Mouse (Mus musculus) layer of hippocampus, adult 9-11 months (tissue): ENCODE data around the gene Pkp1.

ENCODE experiments used
- DNase-seq: peaks from one replicate; pipeline ENCODE4 v3.0.0; 2022

The Pkp1 gene

DNA sequence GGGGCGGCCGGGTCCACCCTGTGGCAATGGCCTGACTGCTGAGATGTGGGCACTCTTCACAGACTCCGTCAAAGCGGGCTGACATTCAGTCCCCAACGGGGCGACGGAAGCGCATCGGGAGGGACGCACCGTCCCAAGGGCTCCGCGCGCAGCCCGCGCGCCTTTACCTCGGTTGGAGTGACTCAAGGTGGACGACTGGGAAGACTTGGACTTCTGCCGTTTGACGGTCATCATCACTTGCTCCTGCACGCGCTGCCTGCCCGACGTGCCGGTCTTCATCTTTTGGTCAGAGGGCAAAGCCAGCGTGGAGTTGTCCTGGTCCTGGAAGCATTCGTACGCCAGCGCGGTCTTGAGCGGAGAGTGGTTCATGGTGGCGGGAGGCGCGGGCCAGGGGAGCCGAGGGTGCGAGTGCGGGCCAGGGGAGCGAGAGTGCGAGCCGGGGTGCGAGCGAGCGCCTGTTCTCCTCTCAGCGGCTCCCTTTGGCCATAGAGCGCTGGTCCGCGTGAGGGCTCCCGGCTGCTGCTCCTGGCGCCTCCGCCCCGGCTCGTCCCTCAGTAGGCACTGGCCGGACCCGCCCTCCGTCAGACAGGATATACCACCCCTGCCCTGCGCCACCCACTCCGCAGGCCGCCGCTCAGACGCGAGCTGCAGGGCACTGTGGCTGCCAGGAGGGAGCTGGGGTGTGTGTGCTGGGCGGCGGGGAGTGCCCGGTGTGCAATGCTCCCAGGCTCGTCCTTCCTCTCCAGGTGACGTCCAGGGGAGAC, at the start of gene Pkp1:
Gene Pkp1 (minus strand): TSS at position 564 of the 764 bp plus-strand sequence.
- no peak for DNase-seq

GRCm38 (mm10) chr1:135967739-135968138, 48.7 kb upstream of the Pkp1 start:
- no peak for DNase-seq

GRCm38 (mm10) chr1:135964561-135964960, 45.6 kb upstream of the Pkp1 start:
- DNase-seq, result peak; percentile 33

GRCm38 (mm10) chr1:135963177-135963576, 44.2 kb upstream of the Pkp1 start:
- DNase-seq, result no peak

DNA sequence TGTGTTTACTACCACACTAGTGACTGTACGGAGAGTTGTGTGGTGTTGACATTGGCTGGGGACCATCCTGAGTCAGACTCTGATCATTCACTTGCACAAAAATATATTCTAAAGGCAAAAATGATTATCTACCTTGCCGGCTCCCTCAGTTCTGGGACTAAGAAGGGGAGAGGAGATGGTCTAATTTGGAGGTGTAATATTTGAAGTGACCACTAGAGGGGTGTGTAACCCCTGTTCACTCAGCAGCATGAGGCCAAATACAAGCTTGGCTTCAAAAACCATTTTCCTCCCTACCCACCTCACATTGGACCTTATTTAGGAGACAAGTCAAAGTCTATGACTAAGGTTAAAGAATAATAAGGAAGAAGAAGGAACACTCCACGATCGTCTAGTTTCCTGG, 39.5 kb upstream of the Pkp1 start:
- DNase-seq, result peak; percentile 20

- DNase-seq, result no peak
Measured at GRCm38 (mm10) chr1:135948871-135949270, 29.9 kb upstream of the Pkp1 start.

DNA sequence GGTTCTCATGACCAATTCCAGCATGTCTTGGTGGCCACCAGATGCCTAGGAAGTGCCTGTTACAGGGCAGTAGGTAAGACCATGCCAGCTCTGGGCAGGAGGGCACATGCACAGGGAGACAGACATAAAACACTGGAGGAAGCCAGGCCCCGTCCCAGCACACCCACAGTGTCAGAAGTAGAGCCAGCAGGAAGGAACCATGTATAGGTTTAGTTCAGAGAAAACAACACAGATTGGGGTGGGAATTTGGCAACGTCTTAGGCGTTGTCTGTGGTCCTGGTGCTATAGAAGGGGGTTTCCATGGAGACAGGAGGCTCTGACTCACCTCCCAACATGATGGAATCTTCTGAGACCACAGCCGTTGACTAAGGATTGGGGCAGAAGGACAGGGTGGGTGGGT, 27.2 kb upstream of the Pkp1 start:
- peak; percentile 42 for DNase-seq

- DNase-seq, result no peak
Measured at GRCm38 (mm10) chr1:135945711-135946110, 26.7 kb upstream of the Pkp1 start.

- peak; percentile 90 for DNase-seq
Measured at GRCm38 (mm10) chr1:135944526-135945259, 25.7 kb upstream of the Pkp1 start.

DNA sequence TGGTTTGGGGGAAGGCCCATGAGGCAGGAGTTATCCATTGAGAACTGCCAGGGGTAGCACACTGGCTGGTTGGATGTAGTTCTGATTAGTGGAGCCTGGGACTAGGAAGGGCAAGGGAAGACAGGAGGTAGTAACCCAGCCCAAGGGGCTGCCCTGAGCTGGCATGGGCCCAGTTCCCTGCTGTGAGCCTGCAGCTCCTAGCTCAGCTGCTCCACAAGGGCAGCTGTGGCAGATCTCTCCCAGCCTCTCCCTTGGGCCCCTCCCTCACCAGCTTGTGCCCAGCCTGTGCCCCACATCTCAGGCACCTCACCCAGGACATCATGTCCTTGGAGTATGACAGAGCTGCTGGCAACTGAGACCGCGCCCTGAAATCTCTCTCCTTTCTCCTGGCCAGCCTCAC, 24.7 kb upstream of the Pkp1 start:
- no peak for DNase-seq

GRCm38 (mm10) chr1:135942116-135942515, 23.1 kb upstream of the Pkp1 start:
- no peak for DNase-seq

DNA sequence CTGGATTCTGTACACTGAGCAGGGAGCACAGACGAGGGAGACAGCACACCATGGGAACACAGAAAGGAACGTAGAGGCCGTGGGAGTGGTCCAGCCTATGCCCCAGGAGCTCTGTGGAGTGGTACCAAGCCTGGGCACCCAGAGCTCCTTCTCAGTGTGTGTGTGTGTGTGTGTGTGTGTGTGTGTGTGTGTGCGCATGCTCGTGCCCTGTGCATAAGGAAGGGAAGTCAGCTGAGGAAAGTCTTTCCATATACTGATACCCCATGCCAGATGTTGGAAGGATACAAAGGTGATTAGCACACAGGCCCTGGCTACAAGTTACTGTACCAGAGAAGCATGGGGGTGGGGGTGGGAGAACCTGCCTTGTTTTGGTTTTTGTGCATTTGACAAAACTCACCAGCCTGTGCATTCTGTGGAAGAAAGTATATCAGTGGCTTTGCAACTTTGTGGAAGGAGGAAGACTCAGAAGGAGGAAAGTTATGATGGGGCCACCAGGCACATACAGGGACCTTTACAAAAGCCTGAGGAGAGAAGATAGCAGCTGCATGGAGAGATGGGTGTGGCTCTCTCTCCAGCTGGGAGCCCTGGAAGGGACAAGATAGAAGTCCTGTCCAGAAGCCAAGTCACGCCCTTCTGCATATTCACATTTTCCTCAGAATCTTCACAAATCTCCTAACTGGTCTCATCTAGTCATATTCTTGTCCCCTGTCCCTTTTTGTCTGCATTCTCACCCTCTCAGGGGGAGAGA, 22.4 kb upstream of the Pkp1 start:
- DNase-seq, result no peak

DNA sequence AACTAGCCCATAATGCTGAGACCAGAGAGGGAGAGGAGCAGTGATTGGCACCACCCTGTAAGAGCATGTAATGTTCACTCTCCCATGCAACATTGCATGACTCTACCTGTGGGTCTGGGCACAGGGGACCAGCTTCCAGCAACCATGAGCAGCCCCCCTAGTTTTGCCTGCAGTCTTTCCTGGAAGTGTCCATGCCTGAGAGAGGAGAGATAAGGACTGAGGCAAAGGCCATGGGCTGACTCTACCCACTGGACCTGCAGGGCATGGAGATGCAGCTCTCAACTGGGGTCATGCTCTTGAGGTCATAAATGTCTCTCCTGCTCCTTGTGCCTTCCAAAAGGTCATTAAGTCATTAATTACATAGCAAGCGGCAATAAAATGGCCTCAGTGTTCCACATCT, 17.1 kb upstream of the Pkp1 start:
- no peak for DNase-seq

GRCm38 (mm10) chr1:135933704-135934293, 14.8 kb upstream of the Pkp1 start:
- no peak for DNase-seq

- DNase-seq, result peak; percentile 48
Measured at GRCm38 (mm10) chr1:135929876-135930275, 10.9 kb upstream of the Pkp1 start.

- DNase-seq, result no peak
Measured at GRCm38 (mm10) chr1:135925848-135926247, 6.8 kb upstream of the Pkp1 start.

DNA sequence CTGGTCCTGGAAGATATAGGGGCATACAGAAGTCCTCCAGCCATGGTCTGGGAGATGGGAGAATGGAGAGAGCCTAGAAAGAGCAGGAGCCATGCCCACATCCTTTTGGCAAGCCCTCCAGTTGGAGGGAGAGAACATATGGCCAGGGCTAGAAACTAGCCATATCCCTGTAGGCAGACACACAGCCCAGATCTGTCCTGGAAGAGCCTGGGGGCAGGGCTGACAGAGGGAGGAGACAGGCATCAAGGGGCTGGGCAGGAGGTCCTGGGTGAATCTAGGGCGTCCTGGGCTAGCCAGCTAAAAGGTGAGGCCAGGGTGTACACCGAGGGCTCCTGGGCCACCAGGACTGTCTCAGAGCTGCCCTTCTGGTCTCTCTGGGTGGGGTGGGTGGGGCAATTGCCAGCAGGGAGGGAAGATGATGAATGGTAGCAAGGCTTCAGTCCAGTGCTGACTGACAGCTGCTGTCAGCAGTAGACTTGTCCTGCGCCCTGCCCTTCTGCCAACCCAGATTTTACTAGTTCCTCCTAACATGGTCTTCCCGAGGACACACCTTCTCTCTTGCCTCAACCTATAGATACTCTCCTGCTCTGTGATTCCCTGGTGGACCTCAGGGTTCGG, 5.5 kb upstream of the Pkp1 start:
- no peak for DNase-seq

DNA sequence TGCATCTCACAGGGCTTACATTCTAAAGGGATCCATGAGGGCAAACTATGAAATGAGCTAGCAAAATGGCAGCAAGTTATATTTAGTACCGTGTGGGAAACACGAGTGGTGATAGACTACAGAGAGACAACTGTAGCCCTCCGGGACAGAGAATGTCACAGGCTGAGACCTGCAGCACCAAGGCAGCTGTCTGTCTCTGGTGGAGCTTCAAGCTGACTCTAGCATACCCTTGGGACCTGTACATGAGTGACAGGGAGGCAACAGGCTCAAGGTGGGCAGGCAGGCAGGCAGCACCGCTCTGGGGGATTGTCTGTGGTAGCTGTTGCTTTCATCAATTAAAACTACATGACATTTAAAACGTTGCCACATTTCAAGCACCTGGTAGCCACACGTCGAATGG, 4.2 kb upstream of the Pkp1 start:
- no peak for DNase-seq

GRCm38 (mm10) chr1:135917206-135917605, 1.8 kb downstream of the Pkp1 start:
- no peak for DNase-seq

DNA sequence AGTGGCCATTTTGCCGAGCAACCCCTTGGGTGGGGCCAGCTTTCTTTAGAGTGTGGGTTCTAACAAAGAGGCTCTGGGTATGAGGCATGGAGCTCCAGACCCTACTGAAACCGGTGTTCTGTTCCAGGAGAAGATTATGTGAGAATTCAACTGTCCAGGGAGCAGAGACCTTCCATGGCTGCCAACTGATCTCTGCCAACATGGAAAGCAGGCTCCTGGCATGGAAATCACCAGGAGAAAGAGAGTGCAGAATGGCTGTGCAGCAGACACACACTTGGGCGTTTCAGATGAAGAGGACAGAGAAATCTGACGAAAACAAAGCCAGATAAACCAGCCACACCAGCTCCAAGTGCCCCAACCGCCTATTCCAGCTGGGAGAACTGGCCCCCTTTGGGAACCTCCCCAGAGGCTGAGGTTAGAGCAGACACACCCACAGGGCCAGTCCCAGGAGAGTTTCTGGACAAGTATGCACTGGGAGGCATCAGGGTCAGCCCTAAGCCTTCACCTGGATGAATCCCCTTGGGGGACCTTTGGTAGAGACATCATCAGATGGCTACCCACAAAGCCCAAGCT, 2.4 kb downstream of the Pkp1 start:
- no peak for DNase-seq

DNA sequence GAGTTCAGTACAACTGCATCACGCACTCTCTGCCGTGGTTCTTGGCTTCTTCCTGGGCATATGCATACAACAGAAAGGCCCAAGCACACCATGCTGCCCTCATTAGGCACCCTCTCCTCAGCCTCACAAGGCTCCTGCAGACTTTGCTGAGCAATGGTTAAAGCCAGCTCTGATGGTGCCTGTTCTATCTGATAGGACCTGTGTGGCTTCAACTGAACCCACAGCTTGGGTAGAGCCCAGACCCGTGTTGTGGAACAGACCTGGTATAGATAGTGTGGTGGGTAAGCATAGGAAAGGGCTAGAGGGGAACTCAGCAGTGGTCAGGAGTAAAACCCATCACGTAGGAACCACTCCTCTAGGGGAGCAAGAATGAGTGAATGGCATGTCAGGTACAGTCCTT, 5.3 kb downstream of the Pkp1 start:
- no peak for DNase-seq

DNA sequence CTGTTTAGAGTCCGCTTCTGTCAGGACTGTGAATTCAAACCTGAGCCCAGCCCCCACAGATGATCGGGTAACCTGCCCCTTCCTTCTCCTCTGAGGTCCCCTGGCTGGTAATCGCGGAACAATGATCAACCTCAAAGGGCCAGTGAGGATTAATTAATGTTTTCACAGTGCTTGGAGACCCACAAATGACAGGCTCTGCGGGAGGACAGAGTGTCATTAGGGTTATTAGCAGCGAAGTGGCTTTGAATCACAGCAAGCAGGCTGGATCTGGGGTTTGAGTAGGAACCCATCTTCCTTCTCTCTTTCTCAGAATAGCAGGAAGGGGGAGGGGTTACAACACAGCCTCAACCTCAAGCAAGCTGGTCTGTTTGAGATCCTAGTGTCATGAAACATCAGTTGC, 9.6 kb downstream of the Pkp1 start:
- no peak for DNase-seq

DNA sequence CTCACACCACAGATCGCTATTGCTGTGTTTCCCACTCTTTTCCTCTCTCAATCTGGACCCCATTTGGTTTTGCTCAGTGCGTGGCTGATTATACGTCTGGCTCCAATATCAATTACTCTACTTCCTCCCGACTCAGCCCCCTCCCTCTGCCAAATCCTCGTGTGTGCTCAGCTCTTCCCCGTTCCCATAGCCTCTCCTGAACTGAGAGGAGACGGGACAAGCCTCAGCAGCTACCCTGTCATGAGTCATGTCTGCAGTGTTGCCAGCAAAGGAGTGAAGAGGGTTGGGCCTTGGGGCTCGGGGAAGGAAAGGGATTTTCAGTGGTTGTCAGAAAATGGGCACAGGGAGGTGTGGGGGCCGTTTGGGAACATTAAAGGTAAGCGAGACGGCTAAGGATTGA, 12.3 kb downstream of the Pkp1 start:
- peak; percentile 54 for DNase-seq
